Mouse (Mus musculus) stomach, postnatal 0 days (tissue): Measurements from ENCODE around the gene Gabra5.

Source experiments
- CTCF ChIP-seq: IDR thresholded peaks from 2 replicates; pipeline ENCODE4 v1.5.1; 2016; ENCODE audit warnings: antibody characterized with exemption, low read depth, mild to moderate bottlenecking, moderate library complexity
- EP300 ChIP-seq: optimal IDR thresholded peaks from 2 replicates; pipeline ENCODE3; 2016; ENCODE audit warnings: antibody characterized with exemption

- TF ChIP-seq CTCF (peak; percentile 79), EP300 (no peak)
Measured at GRCm38 (mm10) chr7:57384112-57384511, 125.7 kb downstream of the Gabra5 start.
